Mouse (Mus musculus): ENCODE data around the gene Sdr42e1.

Sdr42e1 gene
- long read RNA-seq, experiment 1, partial matches to known transcripts = 0 of 1 reads
- long read RNA-seq, experiment 1, other reads (novel, unspliced or antisense) = 0 of 1 reads
- long read RNA-seq, experiment 2, partial matches to known transcripts = 0 of 1 reads
- long read RNA-seq, experiment 2, other reads (novel, unspliced or antisense) = 0 of 1 reads

- intact Hi-C loops (cut with DNase I) = no loop called here
Measured at GRCm38 (mm10) chr8:117673430-117673830, at the start of gene Sdr42e1. TSS of gene Sdr42e1 (minus strand) at chr8:117673689.

DNA sequence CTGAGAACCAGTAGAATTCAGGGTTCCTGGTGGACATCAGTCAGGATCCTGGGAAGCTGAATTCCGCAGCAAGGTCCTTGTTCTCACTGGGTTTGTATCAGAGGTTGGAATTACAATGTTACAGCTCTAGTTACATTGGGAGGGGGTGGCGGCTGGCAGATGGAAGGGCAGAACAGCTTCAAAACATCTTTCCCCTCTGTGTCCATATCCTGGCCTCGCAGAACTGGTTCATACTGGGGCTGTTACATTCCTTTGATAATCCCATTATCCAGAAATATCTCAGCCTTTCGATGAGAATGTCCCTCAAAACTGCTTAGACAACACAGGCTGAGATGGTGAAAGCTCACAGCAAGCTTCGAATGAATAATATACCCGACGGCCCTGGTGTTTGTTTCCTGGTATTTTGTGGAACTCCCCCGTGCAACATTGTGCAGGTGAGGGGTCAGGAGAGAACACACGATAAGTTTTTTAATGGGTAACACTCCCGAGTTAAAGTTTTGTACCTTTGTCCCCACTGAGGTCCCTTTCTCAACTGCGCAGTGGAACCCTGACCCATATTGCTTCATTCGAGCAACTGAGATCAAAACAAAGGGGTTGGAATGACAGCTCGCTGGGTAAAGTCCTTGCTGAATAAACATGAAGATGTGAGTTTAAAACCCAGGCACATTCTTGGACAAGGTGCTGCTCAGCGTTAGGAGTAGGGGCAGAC, 44.8 kb upstream of the Sdr42e1 start:
- intact Hi-C loops (cut with DNase I) = no loop called here

- intact Hi-C loops (cut with DNase I) = no loop called here
Measured at GRCm38 (mm10) chr8:117715896-117716295, 42.4 kb upstream of the Sdr42e1 start.

GRCm38 (mm10) chr8:117714604-117715003, 41.1 kb upstream of the Sdr42e1 start:
- intact Hi-C loops (cut with DNase I) = no loop called here

- intact Hi-C loops (cut with DNase I) = no loop called here
Measured at GRCm38 (mm10) chr8:117712226-117712625, 38.7 kb upstream of the Sdr42e1 start.

GRCm38 (mm10) chr8:117706141-117706540, 32.7 kb upstream of the Sdr42e1 start:
- intact Hi-C loops (cut with DNase I) = no loop called here

- intact Hi-C loops (cut with DNase I) = no loop called here
Measured at GRCm38 (mm10) chr8:117702701-117703100, 29.2 kb upstream of the Sdr42e1 start.

- intact Hi-C loops (cut with DNase I) = no loop called here
Measured at GRCm38 (mm10) chr8:117701859-117702258, 28.4 kb upstream of the Sdr42e1 start, which contains the start of gene Hsd17b2. TSS of gene Hsd17b2 (plus strand) at chr8:117701904.

- intact Hi-C loops (cut with DNase I) = no loop called here
Measured at GRCm38 (mm10) chr8:117701246-117701645, 27.8 kb upstream of the Sdr42e1 start.

DNA sequence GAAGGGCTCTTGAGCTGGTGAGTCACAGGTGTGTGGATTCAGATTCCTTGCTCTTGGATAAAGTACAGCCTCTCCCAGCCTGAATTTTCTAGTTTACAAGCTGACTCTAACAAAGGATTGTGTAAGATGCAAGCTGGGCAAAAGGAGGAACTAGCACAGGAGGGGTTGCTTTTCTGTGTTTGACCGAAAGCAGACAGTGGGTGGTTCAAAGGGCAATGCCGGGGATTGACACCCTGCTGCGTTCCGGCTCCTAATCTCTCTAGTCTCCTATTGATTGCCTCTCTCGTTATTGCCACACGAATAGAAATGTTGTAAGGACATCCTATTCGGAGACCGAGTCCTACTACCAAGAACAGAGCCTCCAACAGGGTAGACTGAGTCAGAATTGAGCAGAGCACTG, 27.2 kb upstream of the Sdr42e1 start:
- intact Hi-C loops (cut with DNase I) = no loop called here

- intact Hi-C loops (cut with DNase I) = no loop called here
Measured at GRCm38 (mm10) chr8:117697248-117697647, 23.8 kb upstream of the Sdr42e1 start.

DNA sequence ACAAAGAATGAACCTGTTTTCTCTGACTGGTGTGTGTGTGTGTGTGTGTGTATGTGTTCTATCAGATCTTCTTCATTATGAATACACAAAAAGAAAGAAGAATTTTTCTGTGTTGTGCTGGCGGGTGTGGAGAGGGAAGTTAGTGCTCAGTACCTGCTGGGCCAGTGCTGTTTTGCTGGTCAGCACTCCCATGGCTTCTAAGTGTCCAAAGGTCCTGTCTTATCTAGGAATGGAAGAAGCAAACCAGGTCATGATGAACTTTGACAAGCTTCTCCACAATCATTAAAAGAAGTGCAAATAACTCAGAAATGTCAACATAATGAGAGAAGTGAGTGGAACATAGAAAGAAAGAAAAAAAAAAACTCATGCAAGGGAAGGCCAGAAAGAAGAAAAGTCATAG, 22.1 kb upstream of the Sdr42e1 start:
- intact Hi-C loops (cut with DNase I) = no loop called here

DNA sequence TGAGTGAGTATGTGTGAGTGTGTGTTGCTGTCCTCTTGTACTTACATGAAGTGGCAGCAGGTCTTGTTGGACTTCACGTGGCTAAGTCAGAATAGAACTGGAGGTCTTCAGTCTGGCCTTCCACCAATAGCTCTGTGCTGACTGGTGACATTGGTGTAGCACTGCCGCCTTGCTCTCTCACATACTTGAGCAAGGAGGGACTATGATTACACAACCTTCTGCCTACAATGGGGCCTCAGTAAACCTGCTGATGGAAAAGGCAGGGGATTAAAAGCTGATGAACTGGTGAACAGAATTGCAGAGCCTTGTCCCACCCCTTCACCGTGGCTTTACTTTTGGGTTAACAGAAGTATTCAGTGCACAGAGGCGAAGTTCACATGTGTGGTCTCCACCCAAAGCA, 18.6 kb upstream of the Sdr42e1 start:
- intact Hi-C loops (cut with DNase I) = no loop called here

- intact Hi-C loops (cut with DNase I) = no loop called here
Measured at GRCm38 (mm10) chr8:117687890-117688289, 14.4 kb upstream of the Sdr42e1 start.

DNA sequence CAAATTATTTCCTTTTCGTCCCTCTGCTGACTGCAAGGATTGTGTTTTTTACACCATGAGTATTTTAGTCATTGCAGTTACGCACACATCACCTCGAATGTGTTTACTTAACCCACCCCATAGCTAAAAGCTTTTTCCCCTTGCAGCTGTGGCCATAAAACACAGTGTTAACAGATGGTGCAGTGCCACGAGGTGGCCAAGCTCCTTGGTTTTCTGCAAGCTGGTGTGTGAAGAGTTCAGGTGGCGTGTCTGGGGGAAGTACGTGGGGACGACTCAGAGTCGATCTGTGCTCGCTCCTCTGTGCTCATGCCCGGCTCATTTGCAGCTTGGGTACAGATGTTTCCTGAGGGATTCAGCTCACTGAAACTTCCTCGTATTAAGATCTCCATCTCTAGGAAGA, 11.0 kb upstream of the Sdr42e1 start:
- intact Hi-C loops (cut with DNase I) = no loop called here

- intact Hi-C loops (cut with DNase I) = no loop called here
Measured at GRCm38 (mm10) chr8:117683925-117684472, 10.5 kb upstream of the Sdr42e1 start.

- intact Hi-C loops (cut with DNase I) = no loop called here
Measured at GRCm38 (mm10) chr8:117678650-117679049, 5.2 kb upstream of the Sdr42e1 start.

GRCm38 (mm10) chr8:117677011-117677410, 3.5 kb upstream of the Sdr42e1 start:
- intact Hi-C loops (cut with DNase I) = no loop called here

DNA sequence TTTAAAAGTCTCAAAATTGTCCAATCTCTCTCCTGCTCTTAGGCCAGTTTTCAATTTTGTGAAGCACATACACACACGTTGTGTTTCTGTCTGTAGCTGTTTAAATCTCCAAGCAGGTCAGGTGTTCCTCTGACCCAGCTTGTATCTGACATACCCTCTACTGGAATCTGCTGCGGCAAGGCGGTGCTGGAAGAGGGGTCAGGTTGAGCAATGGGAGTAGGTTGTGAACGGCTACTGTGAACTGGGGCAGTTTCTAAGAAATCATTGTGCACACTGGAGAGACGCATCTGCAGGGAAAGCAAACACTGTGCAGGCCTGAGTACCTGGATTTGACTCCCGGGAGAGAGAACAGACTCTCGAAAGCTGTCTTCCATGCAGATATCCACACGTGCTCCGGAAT, 3.0 kb upstream of the Sdr42e1 start:
- intact Hi-C loops (cut with DNase I) = no loop called here

- intact Hi-C loops (cut with DNase I) = no loop called here
Measured at GRCm38 (mm10) chr8:117675171-117675570, 1.7 kb upstream of the Sdr42e1 start.

GRCm38 (mm10) chr8:117672558-117672957, 931 bp downstream of the Sdr42e1 start:
- intact Hi-C loops (cut with DNase I) = no loop called here

- intact Hi-C loops (cut with DNase I) = no loop called here
Measured at GRCm38 (mm10) chr8:117670461-117670860, 3.0 kb downstream of the Sdr42e1 start.
